Mouse (Mus musculus) lung, postnatal 0 days (tissue): ENCODE measurements at regions not wholly inside any gene's neighbourhood (a gene's known extent, or its start where the extent isn't known, plus 50 kb on each side); places are given as distances from the start of the nearest gene placed in this dataset.

Experiments
- CTCF ChIP-seq: IDR thresholded peaks from 2 replicates; pipeline ENCODE4 v1.5.1; 2016; ENCODE audit warnings: antibody characterized with exemption, mild to moderate bottlenecking
- EP300 ChIP-seq: IDR thresholded peaks from 2 replicates; pipeline ENCODE4 v1.6.1; 2016; ENCODE audit warnings: antibody characterized with exemption, mild to moderate bottlenecking, control low read depth

DNA sequence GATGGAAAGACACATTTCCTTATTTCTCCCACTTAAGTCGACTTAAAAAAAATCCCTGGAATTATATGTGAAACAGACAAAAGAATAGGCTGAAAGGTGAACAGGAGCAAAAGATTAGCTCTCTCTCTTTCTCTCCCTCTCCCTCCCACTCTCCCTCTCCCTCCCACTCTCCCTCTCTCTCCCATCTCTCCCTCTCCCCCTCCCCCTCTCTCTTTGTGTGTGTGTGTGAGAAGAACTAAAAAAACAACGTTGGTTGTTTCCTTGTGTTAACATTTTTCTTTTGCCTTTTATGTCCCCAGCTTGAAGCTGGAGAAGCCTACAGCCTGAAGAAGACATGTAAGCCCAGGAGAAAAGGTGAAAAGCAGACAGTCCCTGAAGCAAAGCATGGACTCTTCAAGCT, 115.2 kb upstream of the Zc3h12c start:
- TF ChIP-seq EP300 (no peak), CTCF (no peak)
